Mouse (Mus musculus) brain, embryonic 14.5 days (tissue): ENCODE results near the gene Sbsn.

Experiments used
- CTCF ChIP-seq: fragments of 200-500 bp; IDR thresholded peaks from 2 replicates; pipeline ENCODE4 v1.5.1; 2012; ENCODE audit warnings: inconsistent platforms, mild to moderate bottlenecking, moderate library complexity, borderline replicate concordance; ENCODE audit not compliant: insufficient read depth, insufficient read length; ENCODE audit errors: extremely low read depth
- POLR2A ChIP-seq: fragments of 200-500 bp; IDR thresholded peaks from 2 replicates; pipeline ENCODE4 v1.6.1; 2012; ENCODE audit warnings: mild to moderate bottlenecking, inconsistent platforms, borderline replicate concordance; ENCODE audit not compliant: poor library complexity, insufficient read depth, insufficient read length, severe bottlenecking; ENCODE audit errors: extremely low read depth

- TF ChIP-seq POLR2A (no peak), CTCF (no peak)
Observed at GRCm38 (mm10) chr7:30766408-30766807, 15.1 kb downstream of the Sbsn start.
